Mouse (Mus musculus): ENCODE data around the gene Kansl1l. TPM values are rescaled to one million over a fixed set of nuclear protein-coding genes. Genes with fewer than 3 reads are reported as not detected.

Gene Kansl1l
- polyA plus RNA-seq, 1 experiment from 2014 or later, result 11.0 TPM

- ATAC-seq (ENCODE audit: insufficient read depth, low FRiP score), result no peak
- peaks cover 5% of the 10 kb centered on the region for H3K36me3 ChIP-seq (ENCODE audit: control insufficient read depth, insufficient read depth, low read length)
- H3K9ac ChIP-seq (ENCODE audit: low read length), result no peak overlapping the region
- no peaks in the 10 kb centered on the region for H3K9me3 ChIP-seq (replicated peaks; ENCODE audit: control insufficient read depth, low read length)
- H3K4me2 ChIP-seq (ENCODE audit: low read depth, low read length), result no peak overlapping the region
- no peak overlapping the region for H3K27ac ChIP-seq (ENCODE audit: low read length)
- WGBS, result 73% methylated on average over 5 of the region's 5 CpGs
- no peak overlapping the region for H3K4me3 ChIP-seq (replicated peaks; ENCODE audit: low read length)
- H3K27me3 ChIP-seq (ENCODE audit: control insufficient read depth, insufficient read depth, low read length), result no peaks in the 10 kb centered on the region
- no peaks in the 10 kb centered on the region for H3K4me1 ChIP-seq (ENCODE audit: control insufficient read depth, insufficient read depth, low read length)
These were observed 12.7 kb downstream of the Kansl1l start for GRCm38 (mm10) chr1:66804710-66805109.

- Histone ChIP-seq H3K9ac (ENCODE audit: low read length) (no peak overlapping the region), H3K4me2 (ENCODE audit: low read depth, low read length) (no peak overlapping the region), H3K4me1 (ENCODE audit: control insufficient read depth, insufficient read depth, low read length) (no peaks in the 10 kb centered on the region), H3K4me3 (replicated peaks; ENCODE audit: low read length) (no peak overlapping the region), H3K27me3 (ENCODE audit: control insufficient read depth, insufficient read depth, low read length) (no peaks in the 10 kb centered on the region), H3K9me3 (replicated peaks; ENCODE audit: control insufficient read depth, low read length) (no peaks in the 10 kb centered on the region), H3K36me3 (ENCODE audit: control insufficient read depth, insufficient read depth, low read length) (peaks cover 5% of the 10 kb centered on the region), H3K27ac (ENCODE audit: low read length) (no peak overlapping the region)
- WGBS, result 89% methylated on average over 2 of the region's 2 CpGs
- ATAC-seq (ENCODE audit: insufficient read depth, low FRiP score), result no peak
These were observed 19.4 kb downstream of the Kansl1l start for GRCm38 (mm10) chr1:66797962-66798361.

- ATAC-seq (ENCODE audit: insufficient read depth, low FRiP score), result no peak
- Histone ChIP-seq H3K9ac (ENCODE audit: low read length) (no peak overlapping the region), H3K4me3 (replicated peaks; ENCODE audit: low read length) (no peak overlapping the region), H3K36me3 (ENCODE audit: control insufficient read depth, insufficient read depth, low read length) (no peaks in the 10 kb centered on the region), H3K27me3 (ENCODE audit: control insufficient read depth, insufficient read depth, low read length) (no peaks in the 10 kb centered on the region), H3K4me2 (ENCODE audit: low read depth, low read length) (no peak overlapping the region), H3K4me1 (ENCODE audit: control insufficient read depth, insufficient read depth, low read length) (peaks cover 2% of the 10 kb centered on the region; the same call in 1 of the 2 replicates), H3K9me3 (replicated peaks; ENCODE audit: control insufficient read depth, low read length) (no peaks in the 10 kb centered on the region), H3K27ac (ENCODE audit: low read length) (no peak overlapping the region; the same call in 1 of the 2 replicates)
- 74% methylated on average over 2 of the region's 2 CpGs for WGBS
These were observed 24.4 kb downstream of the Kansl1l start for GRCm38 (mm10) chr1:66792838-66793466.

DNA sequence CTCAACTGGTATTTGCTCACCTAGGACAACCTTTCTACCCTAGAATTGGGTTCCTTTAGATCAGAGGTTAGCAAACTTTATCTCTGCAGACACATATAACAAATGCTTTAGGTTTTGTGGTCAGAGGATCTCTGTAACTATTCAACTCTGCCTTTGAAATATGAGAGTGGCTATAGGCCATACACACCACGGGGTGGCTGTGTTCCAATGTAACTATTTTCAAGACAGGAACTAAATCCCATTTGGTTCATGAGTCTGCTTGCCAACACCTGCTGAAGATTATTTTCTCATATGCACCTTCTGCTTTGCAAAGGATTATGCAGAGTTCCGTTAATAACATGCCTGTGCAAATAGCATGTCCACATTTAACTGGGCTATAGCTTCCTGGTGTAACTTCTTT, 35.1 kb downstream of the Kansl1l start:
- no peak for ATAC-seq (ENCODE audit: insufficient read depth, low FRiP score)
- H3K4me2 ChIP-seq (ENCODE audit: low read depth, low read length), result no peak overlapping the region

GRCm38 (mm10) chr1:66781027-66781426, 36.3 kb downstream of the Kansl1l start:
- Histone ChIP-seq H3K9ac (ENCODE audit: low read length) (no peak overlapping the region), H3K4me3 (replicated peaks; ENCODE audit: low read length) (no peak overlapping the region), H3K4me2 (ENCODE audit: low read depth, low read length) (no peak overlapping the region), H3K4me1 (ENCODE audit: control insufficient read depth, insufficient read depth, low read length) (peaks cover 2% of the 10 kb centered on the region; the same call in 1 of the 2 replicates), H3K27ac (ENCODE audit: low read length) (no peak overlapping the region), H3K36me3 (ENCODE audit: control insufficient read depth, insufficient read depth, low read length) (no peaks in the 10 kb centered on the region), H3K9me3 (replicated peaks; ENCODE audit: control insufficient read depth, low read length) (no peaks in the 10 kb centered on the region), H3K27me3 (ENCODE audit: control insufficient read depth, insufficient read depth, low read length) (no peaks in the 10 kb centered on the region)
- ATAC-seq (ENCODE audit: insufficient read depth, low FRiP score), result no peak; the same call in 1 of the 2 replicates
- 83% methylated on average over 4 of the region's 4 CpGs for WGBS

More for the DNA sequence above, 35.1 kb downstream of the Kansl1l start:
- H3K27ac ChIP-seq (ENCODE audit: low read length), result no peak overlapping the region
- no peak overlapping the region for H3K9ac ChIP-seq (ENCODE audit: low read length)
- no peak overlapping the region for H3K4me3 ChIP-seq (replicated peaks; ENCODE audit: low read length)
- peaks cover 2% of the 10 kb centered on the region; the same call in 1 of the 2 replicates for H3K4me1 ChIP-seq (ENCODE audit: control insufficient read depth, insufficient read depth, low read length)
- no peaks in the 10 kb centered on the region for H3K9me3 ChIP-seq (replicated peaks; ENCODE audit: control insufficient read depth, low read length)
- WGBS, result 34% methylated on average over 2 of the region's 2 CpGs
- no peaks in the 10 kb centered on the region for H3K27me3 ChIP-seq (ENCODE audit: control insufficient read depth, insufficient read depth, low read length)
- no peaks in the 10 kb centered on the region for H3K36me3 ChIP-seq (ENCODE audit: control insufficient read depth, insufficient read depth, low read length)

DNA sequence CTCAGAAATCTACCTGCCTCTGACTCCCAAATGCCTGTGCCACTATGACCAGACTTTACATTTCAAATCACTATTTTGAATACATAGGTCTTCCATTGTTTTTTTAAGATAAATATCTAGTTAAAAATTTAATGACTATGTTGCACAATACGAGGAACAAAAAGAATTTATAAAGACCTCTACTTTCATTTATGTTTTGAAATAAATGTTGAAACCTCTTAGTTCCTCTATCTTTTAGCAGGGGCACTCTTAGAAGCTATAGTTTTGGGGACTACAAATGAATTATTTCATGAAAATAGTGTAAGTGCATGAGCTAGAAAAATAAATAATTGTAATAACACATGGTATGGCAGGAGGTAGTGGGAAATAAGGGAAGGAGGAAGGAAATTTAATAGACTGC, 38.6 kb downstream of the Kansl1l start:
- H3K9me3 ChIP-seq (replicated peaks; ENCODE audit: control insufficient read depth, low read length), result no peaks in the 10 kb centered on the region
- ATAC-seq (ENCODE audit: insufficient read depth, low FRiP score), result no peak
- H3K4me2 ChIP-seq (ENCODE audit: low read depth, low read length), result no peak overlapping the region
- H3K27ac ChIP-seq (ENCODE audit: low read length), result no peak overlapping the region
- no peak overlapping the region for H3K9ac ChIP-seq (ENCODE audit: low read length)
- H3K27me3 ChIP-seq (ENCODE audit: control insufficient read depth, insufficient read depth, low read length), result no peaks in the 10 kb centered on the region
- H3K4me1 ChIP-seq (ENCODE audit: control insufficient read depth, insufficient read depth, low read length), result peaks cover 2% of the 10 kb centered on the region; the same call in 1 of the 2 replicates
- H3K36me3 ChIP-seq (ENCODE audit: control insufficient read depth, insufficient read depth, low read length), result no peaks in the 10 kb centered on the region
- no peak overlapping the region for H3K4me3 ChIP-seq (replicated peaks; ENCODE audit: low read length)
- WGBS, result 74% methylated on average over 1 of the region's 1 CpGs

GRCm38 (mm10) chr1:66777878-66778277, 39.5 kb downstream of the Kansl1l start:
- Histone ChIP-seq H3K36me3 (ENCODE audit: control insufficient read depth, insufficient read depth, low read length) (no peaks in the 10 kb centered on the region), H3K9me3 (replicated peaks; ENCODE audit: control insufficient read depth, low read length) (no peaks in the 10 kb centered on the region), H3K27me3 (ENCODE audit: control insufficient read depth, insufficient read depth, low read length) (no peaks in the 10 kb centered on the region), H3K27ac (ENCODE audit: low read length) (no peak overlapping the region), H3K4me2 (ENCODE audit: low read depth, low read length) (no peak overlapping the region), H3K4me3 (replicated peaks; ENCODE audit: low read length) (no peak overlapping the region), H3K4me1 (ENCODE audit: control insufficient read depth, insufficient read depth, low read length) (peaks cover 2% of the 10 kb centered on the region; the same call in 1 of the 2 replicates), H3K9ac (ENCODE audit: low read length) (no peak overlapping the region)
- no peak for ATAC-seq (ENCODE audit: insufficient read depth, low FRiP score)
- 37% methylated on average over 2 of the region's 2 CpGs for WGBS

DNA sequence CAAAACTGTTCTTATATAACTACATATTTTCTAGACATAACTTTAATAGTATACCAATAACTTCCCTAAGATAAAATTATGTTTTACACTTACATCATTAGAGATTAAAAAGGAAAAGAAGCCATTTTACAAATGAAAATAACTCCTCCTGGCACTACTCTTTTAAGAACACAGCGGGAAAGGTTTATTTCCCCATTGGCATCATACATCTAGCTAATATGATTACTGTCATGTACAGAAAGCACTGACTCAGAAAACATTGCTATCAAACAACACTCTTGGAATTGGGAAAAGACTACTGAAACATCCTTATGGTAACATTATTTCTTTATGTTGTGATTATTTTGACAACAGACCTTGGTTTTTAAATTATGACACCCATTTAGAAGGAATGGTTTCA, 48.6 kb downstream of the Kansl1l start:
- H3K4me2 ChIP-seq (ENCODE audit: low read depth, low read length), result no peak overlapping the region
- H3K9me3 ChIP-seq (replicated peaks; ENCODE audit: control insufficient read depth, low read length), result no peaks in the 10 kb centered on the region
- no peaks in the 10 kb centered on the region for H3K4me1 ChIP-seq (ENCODE audit: control insufficient read depth, insufficient read depth, low read length)
- WGBS, result 98% methylated on average over 1 of the region's 1 CpGs
- no peak for ATAC-seq (ENCODE audit: insufficient read depth, low FRiP score)
- no peak overlapping the region for H3K4me3 ChIP-seq (replicated peaks; ENCODE audit: low read length)
- H3K9ac ChIP-seq (ENCODE audit: low read length), result no peak overlapping the region
- H3K36me3 ChIP-seq (ENCODE audit: control insufficient read depth, insufficient read depth, low read length), result peaks cover 4% of the 10 kb centered on the region; the same call in 1 of the 2 replicates
- no peaks in the 10 kb centered on the region for H3K27me3 ChIP-seq (ENCODE audit: control insufficient read depth, insufficient read depth, low read length)
- no peak overlapping the region for H3K27ac ChIP-seq (ENCODE audit: low read length)

DNA sequence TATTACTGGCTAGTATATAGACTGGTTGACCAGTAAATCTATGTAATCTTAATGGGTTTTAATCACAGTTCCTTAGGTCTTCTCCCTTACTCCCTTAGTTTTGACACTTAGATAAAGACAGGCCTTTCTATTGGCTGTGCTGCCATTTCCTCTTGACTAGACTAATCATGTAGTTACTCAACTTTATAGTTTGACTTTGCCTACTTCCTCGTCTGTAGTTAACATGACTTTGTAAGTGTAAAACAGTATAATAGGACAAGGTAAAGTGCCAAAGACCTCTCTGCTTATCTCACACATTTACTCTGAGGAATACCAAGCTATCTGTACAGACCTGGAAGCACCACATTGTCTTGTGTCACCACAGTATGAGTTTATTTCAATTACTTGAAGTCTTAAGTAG, 86.8 kb downstream of the Kansl1l start:
- Histone ChIP-seq H3K27ac (ENCODE audit: low read length) (no peak overlapping the region), H3K4me1 (ENCODE audit: control insufficient read depth, insufficient read depth, low read length) (no peaks in the 10 kb centered on the region), H3K4me2 (ENCODE audit: low read depth, low read length) (no peak overlapping the region), H3K9ac (ENCODE audit: low read length) (no peak overlapping the region), H3K9me3 (replicated peaks; ENCODE audit: control insufficient read depth, low read length) (no peaks in the 10 kb centered on the region), H3K4me3 (replicated peaks; ENCODE audit: low read length) (no peak overlapping the region), H3K36me3 (ENCODE audit: control insufficient read depth, insufficient read depth, low read length) (peaks cover 7% of the 10 kb centered on the region; the same call in 1 of the 2 replicates), H3K27me3 (ENCODE audit: control insufficient read depth, insufficient read depth, low read length) (no peaks in the 10 kb centered on the region)
- no peak for ATAC-seq (ENCODE audit: insufficient read depth, low FRiP score)
- 63% methylated on average over 1 of the region's 1 CpGs for WGBS
